Mouse (Mus musculus) kidney, adult 2 months (tissue): Measurements from ENCODE around the gene Tbcd.

Experiments used
- CTCF ChIP-seq: fragments of 200-500 bp; conservative IDR thresholded peaks from 2 replicates; pipeline ENCODE4 v1.5.1; 2011; ENCODE audit warnings: low read depth, mild to moderate bottlenecking, control low read depth, low read length, moderate library complexity, mixed read lengths; ENCODE audit not compliant: insufficient read depth, insufficient read length
- POLR2A ChIP-seq: fragments of 200-500 bp; IDR thresholded peaks from one replicate; pipeline ENCODE4 v1.6.1; 2011; ENCODE audit warnings: low read depth, low read length, control low read depth

- TF ChIP-seq POLR2A (no peak), CTCF (no peak)
Measured at GRCm38 (mm10) chr11:121415351-121415750, 36.4 kb upstream of the Tbcd start.
